Mouse (Mus musculus) left cerebral cortex, postnatal 10 days (tissue): Measurements from ENCODE around the gene Ssna1. TPM values are rescaled to one million over a fixed set of nuclear protein-coding genes. Genes with fewer than 3 reads are reported as not detected.

ENCODE experiments used
- DNase-seq, 2 experiments: peaks; one replicate each; pipeline ENCODE4 v3.0.0; 2021 to 2022; ENCODE audit warnings: low spot score in 2 of 2, mixed read lengths in 1 of 2; ENCODE audit errors: extremely low spot score in 1 of 2
- intact Hi-C: fragments of 180-260 bp; cut with DNase I; formaldehyde crosslinking; loops from one replicate; pipeline ENCODE4 v1.15.1; 2025
- total RNA-seq, 2 experiments: library from RNA; stranded (reverse); gene quantifications; 2 replicates each; pipeline ENCODE4 v1.2.3; 2021

The Ssna1 gene
- total RNA-seq, 2 experiments from 2014 or later: 72.1 to 81.0 TPM

DNA sequence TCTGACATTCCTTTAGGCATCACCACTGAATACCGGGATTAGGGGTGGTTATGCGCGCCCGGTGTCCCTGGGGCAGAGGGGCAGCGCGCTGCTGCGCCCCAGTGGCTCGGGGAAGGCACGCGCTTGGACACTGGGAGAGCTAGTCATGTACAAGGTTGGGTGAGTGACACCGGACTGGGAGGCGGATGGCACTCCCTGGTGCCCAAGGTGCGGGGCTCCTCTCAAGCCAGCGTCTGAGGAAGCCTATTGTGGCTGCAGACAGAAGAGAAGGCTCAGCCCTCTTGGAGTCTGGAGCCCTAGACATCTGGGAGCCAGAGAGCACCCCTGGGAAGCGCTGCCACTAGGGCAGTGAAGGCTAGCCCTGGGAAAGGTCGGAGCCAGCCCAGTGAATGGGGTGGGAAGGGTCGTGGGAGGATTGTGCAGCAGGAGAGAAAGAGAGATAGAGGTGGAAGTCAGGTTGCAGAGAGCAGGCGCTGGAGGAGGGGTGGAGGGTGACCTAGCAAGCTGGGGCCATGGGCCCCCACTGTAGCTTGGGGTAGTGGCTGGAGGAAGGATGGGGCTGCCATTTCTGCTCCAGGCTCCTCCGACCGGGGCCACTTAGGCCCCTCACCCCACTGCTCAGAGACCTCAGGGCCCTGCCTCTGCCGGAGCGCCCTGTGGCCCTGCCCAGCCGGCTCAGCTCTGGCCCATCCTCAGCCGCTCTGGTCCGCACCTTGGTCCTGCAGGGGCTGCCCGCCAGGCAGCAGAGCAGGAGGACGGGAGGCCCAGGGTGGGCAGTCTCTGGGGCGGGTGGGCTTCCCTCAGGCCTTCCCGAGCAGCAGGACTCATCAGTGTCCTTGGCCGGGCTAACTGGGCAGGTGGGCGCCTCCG, 19.2 kb upstream of the Ssna1 start:
- intact Hi-C loops: no loop called here
- no peak for DNase-seq

- peak in 1 of 2 experiments; percentile 71 for DNase-seq
- intact Hi-C loops: no loop called here
Measured at GRCm38 (mm10) chr2:25290816-25291130, 18.5 kb upstream of the Ssna1 start.

DNA sequence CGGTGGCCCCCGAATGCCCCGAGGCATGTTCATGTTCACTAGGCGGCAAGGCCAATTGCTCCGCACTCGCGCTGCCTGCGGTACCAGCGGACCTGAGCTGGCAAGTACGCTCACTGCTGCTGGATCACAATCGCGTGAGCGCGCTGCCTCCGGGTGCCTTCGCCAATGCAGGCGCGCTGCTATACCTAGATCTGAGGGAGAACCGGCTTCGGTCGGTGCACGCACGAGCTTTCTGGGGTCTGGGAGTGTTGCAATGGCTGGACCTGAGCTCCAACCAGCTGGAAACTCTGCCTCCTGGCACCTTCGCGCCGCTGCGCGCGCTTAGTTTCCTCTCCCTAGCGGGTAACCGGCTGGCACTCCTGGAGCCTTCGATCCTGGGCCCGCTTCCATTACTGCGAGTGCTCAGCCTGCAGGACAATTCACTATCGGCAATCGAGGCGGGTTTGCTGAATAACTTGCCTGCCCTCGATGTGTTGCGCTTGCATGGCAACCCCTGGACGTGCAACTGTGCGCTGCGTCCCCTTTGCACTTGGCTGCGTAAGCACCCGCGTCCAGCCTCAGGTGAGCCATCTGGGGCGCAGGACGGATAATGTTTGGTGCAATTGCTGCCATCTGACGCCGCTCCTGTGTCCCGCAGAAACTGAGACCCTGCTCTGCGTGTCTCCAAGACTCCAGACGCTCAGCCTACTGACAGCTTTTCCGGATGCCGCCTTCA, 18.0 kb upstream of the Ssna1 start:
- DNase-seq: peak in 1 of 2 experiments; percentile 67
- intact Hi-C loops: no loop called here

DNA sequence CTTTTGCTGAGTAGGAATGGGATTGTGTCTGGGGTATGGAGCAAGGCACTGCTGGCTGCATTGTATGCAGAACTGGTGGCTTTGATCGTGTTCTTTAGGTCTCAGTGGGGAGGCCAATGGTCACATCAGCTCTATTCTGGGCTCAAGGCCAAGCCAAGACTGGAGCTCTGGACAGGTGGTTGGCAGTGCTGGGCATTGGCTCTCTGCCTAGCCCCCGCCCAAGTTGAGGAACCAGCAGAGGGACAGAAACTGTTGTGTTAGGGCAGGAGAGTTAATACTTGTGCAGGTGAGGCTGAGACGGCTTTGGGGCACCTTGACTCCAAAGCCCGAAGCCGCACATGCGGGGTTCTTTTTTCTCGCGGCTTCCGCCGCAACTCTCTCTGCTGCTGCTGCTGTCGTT, 17.4 kb upstream of the Ssna1 start, which contains the start of gene Lrrc26:
Gene Lrrc26 (plus strand): TSS at position 265 of the 400 bp plus-strand sequence.
- intact Hi-C loops: no loop called here
- DNase-seq: no peak

- intact Hi-C loops: no loop called here
- no peak for DNase-seq
Measured at GRCm38 (mm10) chr2:25288734-25289345, 16.6 kb upstream of the Ssna1 start.

- intact Hi-C loops: no loop called here
- DNase-seq: no peak
Measured at GRCm38 (mm10) chr2:25287927-25288649, 15.8 kb upstream of the Ssna1 start, which contains the start of gene Tmem210. Tmem210 (plus strand) TSS chr2:25288145.

DNA sequence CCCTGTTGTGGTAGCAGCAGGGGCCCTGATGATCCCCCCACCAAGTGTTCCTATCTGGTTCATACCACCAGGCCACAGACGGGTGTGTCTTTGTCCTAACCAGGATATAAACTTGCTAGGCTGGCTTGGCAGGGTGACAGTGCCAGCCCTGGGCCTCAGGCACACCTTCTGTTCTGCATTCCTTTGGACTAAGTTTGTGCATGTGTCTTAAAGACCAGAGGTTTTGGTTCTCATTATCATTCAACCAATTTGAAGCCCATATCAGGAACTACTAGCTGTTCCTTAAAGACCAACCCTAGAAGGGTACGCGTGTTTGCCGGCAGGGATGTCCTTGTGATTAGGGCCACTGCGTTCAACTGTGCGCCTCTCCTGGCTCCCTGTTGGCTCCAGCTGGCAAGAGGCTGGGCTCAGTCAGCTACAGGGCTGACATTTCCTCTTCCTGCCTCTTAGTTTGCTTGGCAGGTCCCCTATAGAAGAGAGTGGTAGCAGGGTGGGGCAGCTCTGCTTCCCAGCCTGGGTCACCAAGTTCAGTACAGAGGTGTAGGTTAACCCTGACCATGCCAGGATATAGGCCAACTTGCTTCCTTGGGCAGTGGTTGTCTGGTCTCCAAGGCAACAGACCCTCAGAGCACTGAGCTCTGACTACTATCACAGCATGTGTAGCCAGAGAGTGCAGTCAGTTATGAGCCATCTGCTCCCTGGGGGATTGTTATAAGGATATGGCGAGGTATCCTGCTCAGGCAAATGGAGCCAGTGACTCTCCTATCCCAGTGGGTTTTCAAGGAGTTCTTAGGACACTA, 14.8 kb upstream of the Ssna1 start:
- no peak for DNase-seq
- intact Hi-C loops: no loop called here

DNA sequence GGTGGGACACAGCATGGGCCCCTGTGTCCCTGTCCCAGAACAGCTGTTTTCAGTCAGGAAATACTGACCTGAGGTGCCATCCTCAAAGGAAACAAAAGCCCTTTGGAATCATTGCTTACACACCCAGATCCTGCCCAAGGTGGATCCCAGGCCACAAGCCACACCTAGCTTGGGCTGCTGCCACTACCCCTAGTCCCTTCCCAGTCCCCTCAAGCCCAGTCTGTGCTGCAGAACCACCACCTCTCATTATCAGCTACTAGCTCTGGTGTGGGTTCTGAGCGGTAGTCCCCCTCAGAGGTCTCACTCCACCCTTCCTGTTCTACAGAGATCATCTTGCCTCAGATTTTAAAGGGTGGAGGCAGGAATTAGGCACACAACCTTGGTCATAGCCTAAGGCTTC, 14.1 kb upstream of the Ssna1 start:
- intact Hi-C loops: no loop called here
- DNase-seq: no peak

DNA sequence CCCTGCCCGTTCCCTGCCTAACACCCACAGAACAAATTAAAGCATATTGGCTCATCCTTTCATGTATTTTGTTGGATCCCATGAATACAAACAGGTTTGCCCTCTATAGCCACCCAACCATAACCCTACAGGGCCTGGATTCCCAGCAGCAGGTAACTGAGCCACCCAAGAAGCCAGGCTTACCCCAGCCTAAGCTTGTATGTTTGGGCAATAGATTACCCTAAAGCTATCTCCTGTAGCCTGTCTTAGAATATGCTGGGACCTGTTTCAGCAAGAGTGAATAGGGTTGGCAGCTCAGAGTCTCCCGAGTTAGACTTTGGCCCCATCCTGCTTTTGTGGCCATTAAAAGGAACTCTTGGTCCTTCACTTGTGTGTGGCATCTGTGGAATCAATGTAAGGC, 13.3 kb upstream of the Ssna1 start:
- DNase-seq: no peak
- intact Hi-C loops: no loop called here

DNA sequence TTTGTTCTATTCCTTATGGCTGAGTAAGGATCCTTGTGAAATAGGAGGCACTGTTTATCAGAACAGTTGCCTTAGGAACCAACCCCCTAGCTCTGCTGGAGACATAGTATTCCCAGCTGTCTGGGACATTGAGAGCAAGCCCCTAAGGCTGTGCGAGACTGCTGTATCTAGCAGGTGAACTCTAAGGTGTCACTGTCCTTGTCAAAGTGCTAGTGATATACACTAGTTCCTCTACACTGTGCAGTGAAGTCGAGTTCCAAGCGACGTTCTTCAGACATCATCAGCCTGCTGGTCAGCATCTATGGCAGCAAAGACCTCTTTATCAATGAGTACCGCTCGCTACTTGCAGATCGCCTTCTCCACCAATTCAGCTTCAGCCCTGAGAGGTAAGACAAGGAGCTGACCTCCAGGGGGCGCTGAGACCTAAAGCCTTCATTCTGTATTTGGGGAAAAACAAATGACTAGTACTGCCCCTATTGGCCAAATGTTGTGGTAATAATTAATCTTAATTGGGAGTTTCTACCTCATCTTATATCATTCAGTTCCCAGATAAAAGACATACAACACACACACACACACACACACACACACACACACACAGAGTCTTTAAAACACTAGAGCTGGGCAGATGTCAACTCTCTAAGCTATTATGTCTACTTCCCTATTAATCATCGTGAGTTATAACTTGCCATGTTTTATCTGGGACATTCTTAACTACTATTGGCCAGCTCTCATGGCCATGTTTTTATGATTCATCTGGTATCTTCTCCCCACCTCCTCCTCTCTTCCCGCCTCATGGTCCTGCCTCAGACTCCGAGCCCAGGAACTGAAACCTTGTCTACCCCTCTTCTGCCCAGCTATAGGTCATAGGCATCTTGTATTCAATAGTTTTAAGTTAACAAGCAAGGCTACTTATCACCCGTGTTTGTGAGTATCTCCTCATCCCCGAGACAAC, 7.0 kb upstream of the Ssna1 start:
- intact Hi-C loops: loop anchor here (5.0 kb wide), 1 partner anchor 48 kb away; no protein-coding TSS in a partner anchor
- peak in 1 of 2 experiments; percentile 88 for DNase-seq

GRCm38 (mm10) chr2:25273010-25273409, 772 bp upstream of the Ssna1 start:
- no peak for DNase-seq
- intact Hi-C loops: no loop called here

DNA sequence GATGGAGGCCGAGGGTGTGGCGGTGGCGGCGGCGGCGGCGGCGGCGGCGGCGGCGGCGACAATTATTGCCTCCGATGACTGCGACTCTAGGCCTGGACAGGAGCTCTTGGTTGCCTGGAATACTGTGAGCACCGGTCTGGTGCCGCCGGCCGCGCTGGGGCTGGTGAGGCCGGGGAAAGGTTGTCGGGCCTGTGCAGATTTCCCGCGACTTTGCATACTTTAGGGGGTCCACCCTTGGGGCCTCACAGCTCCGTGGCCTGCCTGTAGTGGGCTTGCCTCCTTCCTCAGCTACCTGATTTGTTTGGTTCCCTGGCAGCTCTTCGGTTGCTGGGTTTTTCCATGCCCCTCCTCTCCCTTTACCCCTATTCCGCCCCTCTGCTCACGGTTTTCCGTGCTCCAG, 277 bp upstream of the Ssna1 start:
- no peak for DNase-seq
- intact Hi-C loops: no loop called here

DNA sequence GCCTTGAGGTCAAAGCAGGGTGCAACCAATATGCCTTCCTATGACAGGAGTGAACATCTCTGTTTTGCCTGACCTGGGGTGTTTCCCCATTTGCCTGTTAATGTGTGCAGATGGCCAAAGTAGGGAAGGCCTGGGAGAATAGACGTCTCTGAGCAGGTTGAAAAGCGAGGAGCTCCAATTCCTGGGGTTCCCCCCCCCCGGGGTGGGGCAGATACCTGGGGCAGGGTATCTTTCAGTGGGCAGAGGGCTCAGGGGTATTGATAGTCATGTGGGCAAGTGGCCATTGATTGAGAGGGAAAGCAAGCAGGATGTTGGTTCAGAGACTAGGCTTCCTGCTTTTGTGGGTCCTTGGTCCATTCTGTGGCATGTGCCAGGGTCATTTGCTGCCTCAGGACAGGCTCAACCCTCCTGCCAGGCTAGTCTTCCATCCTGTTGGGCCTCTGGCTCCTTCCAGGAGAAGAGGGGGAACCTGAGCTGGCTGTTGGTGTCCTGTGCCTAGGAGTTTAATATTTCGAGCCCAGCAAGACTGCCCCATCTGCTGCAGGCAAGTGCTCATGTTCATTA, 4.4 kb downstream of the Ssna1 start:
- intact Hi-C loops: no loop called here
- no peak for DNase-seq

GRCm38 (mm10) chr2:25267241-25267640, 5.0 kb downstream of the Ssna1 start:
- DNase-seq: no peak
- intact Hi-C loops: no loop called here

DNA sequence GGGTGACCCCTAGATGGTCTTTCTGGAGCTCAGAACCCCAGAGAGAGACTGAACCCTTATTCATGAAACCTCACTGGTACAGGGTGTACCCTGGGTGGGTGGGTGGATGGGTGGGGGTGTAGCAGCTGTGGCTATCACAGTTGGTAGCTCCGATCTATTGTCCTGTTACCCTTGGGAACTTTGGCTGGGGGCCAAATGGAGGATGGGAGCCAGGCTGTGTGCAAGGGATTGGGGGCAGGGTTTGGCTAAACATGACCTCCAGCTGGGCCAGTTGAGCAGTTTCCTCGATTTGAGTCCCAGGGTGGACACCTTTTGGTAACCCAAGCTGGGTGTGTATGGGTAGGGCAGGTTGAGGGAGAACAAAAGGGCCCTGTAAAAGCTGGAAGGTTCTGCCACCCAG, 5.5 kb downstream of the Ssna1 start:
- peak in 1 of 2 experiments; percentile 71 for DNase-seq
- intact Hi-C loops: no loop called here

GRCm38 (mm10) chr2:25265897-25266656, 6.2 kb downstream of the Ssna1 start:
- intact Hi-C loops: no loop called here
- no peak for DNase-seq
